Mouse (Mus musculus) stomach, postnatal 0 days (tissue): ENCODE measurements around the gene Ctnna3. TPM values are rescaled to one million over a fixed set of nuclear protein-coding genes. Genes with fewer than 3 reads are reported as not detected.

ENCODE experiments used
- ATAC-seq: fragments of 200-750 bp; cut with Nextera tagmentation; 2 replicates; pipeline ENCODE4 v1.8.0; 2017; ENCODE audit not compliant: low FRiP score, low TSS enrichment
- DNase-seq: peaks from one replicate; pipeline ENCODE4 v3.0.0-alpha.2; 2016; ENCODE audit warnings: low spot score
- H3K27ac ChIP-seq: fragments of 300-500 bp; sonication (generic); replicated peaks from 2 replicates; pipeline ENCODE4 v1.5.1; 2014; ENCODE audit warnings: mild to moderate bottlenecking, control low read depth
- H3K27me3 ChIP-seq: fragments of 300-500 bp; sonication (generic); 2 replicates; pipeline ENCODE4 v1.6.1; 2014; ENCODE audit warnings: low read length; ENCODE audit not compliant: control insufficient read depth, insufficient read depth
- H3K36me3 ChIP-seq: fragments of 300-500 bp; sonication (generic); 2 replicates; pipeline ENCODE4 v1.6.1; 2014; ENCODE audit warnings: low read length, mixed read lengths; ENCODE audit not compliant: control insufficient read depth, insufficient read depth
- H3K4me1 ChIP-seq: fragments of 300-500 bp; sonication (generic); replicated peaks from 2 replicates; pipeline ENCODE4 v1.6.1; 2014; ENCODE audit warnings: antibody characterized with exemption; ENCODE audit not compliant: control insufficient read depth, insufficient read depth
- H3K4me2 ChIP-seq: fragments of 300-500 bp; sonication (generic); replicated peaks from 2 replicates; pipeline ENCODE4 v1.6.1; 2014; ENCODE audit warnings: low read depth, mild to moderate bottlenecking, control low read depth, moderate library complexity
- H3K4me3 ChIP-seq: fragments of 300-500 bp; sonication (generic); 2 replicates; pipeline ENCODE4 v1.5.1; 2014; ENCODE audit warnings: low read depth, low read length, control low read depth
- H3K9ac ChIP-seq: fragments of 300-500 bp; sonication (generic); 2 replicates; pipeline ENCODE4 v1.6.1; 2014; ENCODE audit warnings: mild to moderate bottlenecking, low read length, control low read depth, mixed read lengths
- H3K9me3 ChIP-seq: fragments of 300-500 bp; sonication (generic); 2 replicates; pipeline ENCODE4 v1.6.1; 2016; ENCODE audit warnings: low read length; ENCODE audit not compliant: control insufficient read depth
- CTCF ChIP-seq: IDR thresholded peaks from 2 replicates; pipeline ENCODE4 v1.5.1; 2016; ENCODE audit warnings: antibody characterized with exemption, low read depth, mild to moderate bottlenecking, moderate library complexity
- EP300 ChIP-seq: optimal IDR thresholded peaks from 2 replicates; pipeline ENCODE3; 2016; ENCODE audit warnings: antibody characterized with exemption
- WGBS: fragments of 180-500 bp; shearing (Covaris S2); extraction: QIAGEN DNeasy Blood & Tissue Kit; methylation state at CpG from one replicate; pipeline ENCODE4 v1.1.7; 2014; 5-methylcytosine and 5-hydroxymethylcytosine counted together
- polyA plus RNA-seq: library from polyadenylated mRNA; unstranded; fragments of >200 nt; fragmentation: Nextera tagmentation; extraction: Ambion mirVana; gene quantifications from 2 replicates; pipeline ENCODE4 v1.2.1, GENCODE M21; 2015

Ctnna3 gene
- polyA plus RNA-seq, 1 experiment from 2014 or later = 0.27 TPM

DNA sequence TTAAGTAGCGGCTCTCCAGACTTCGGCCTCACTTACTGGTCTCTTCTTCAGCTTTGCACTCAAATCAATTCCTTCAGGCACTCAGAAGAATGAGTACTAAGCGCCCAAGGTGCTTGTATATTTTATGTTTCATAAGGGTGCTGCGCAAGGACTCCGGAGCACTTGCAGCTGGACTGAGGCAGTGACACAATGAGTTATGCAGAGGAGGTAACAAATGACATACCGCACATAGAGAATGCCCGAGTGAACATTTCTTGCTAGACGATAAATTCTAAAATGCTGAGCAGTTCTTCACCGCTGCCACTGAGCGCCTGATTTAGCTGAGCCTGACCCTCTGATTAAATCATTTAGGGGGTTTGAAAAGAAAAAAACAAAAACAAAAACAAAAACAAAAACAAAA is 342.2 kb downstream of the Ctnna3 start:
- no peaks in the 10 kb centered on the region for H3K36me3 ChIP-seq
- 82% methylated on average over 10 of the region's 10 CpGs for WGBS
- H3K9me3 ChIP-seq = no peaks in the 10 kb centered on the region
- H3K4me2 ChIP-seq = no peak overlapping the region
- H3K27ac ChIP-seq = no peak overlapping the region
- H3K4me3 ChIP-seq = no peak overlapping the region
- H3K4me1 ChIP-seq = no peaks in the 10 kb centered on the region
- TF ChIP-seq EP300 (no peak), CTCF (no peak)
- no peak for DNase-seq
- no peaks in the 10 kb centered on the region for H3K27me3 ChIP-seq
- no peak for ATAC-seq
- no peak overlapping the region for H3K9ac ChIP-seq

DNA sequence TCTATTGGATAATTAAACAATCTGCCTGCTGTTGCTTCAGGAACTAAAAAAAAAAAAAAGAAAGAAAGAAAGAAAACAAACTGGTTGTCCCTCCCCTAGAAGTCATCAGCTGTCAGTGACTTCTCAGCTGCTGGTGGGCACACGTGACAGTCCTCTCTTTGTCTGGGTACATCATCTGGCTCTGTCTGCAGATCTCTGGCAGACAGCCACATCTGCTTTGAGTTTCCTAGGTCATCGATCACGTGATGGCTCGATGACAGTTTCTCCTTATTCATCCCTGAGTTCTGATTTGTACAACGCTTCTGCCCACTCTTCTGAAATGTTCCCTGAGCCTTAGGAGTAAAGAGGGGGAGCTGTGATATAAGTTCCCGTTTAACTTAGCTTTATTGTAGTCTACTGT is 352.1 kb downstream of the Ctnna3 start:
- no peak for ATAC-seq
- Histone ChIP-seq H3K4me2 (no peak overlapping the region), H3K27me3 (no peaks in the 10 kb centered on the region), H3K4me1 (no peaks in the 10 kb centered on the region), H3K36me3 (no peaks in the 10 kb centered on the region), H3K4me3 (no peak overlapping the region), H3K9me3 (no peaks in the 10 kb centered on the region), H3K27ac (no peak overlapping the region), H3K9ac (no peak overlapping the region)
- no peak for DNase-seq
- 76% methylated on average over 6 of the region's 6 CpGs for WGBS
- TF ChIP-seq CTCF = no peak
- TF ChIP-seq EP300 = no peak

DNA sequence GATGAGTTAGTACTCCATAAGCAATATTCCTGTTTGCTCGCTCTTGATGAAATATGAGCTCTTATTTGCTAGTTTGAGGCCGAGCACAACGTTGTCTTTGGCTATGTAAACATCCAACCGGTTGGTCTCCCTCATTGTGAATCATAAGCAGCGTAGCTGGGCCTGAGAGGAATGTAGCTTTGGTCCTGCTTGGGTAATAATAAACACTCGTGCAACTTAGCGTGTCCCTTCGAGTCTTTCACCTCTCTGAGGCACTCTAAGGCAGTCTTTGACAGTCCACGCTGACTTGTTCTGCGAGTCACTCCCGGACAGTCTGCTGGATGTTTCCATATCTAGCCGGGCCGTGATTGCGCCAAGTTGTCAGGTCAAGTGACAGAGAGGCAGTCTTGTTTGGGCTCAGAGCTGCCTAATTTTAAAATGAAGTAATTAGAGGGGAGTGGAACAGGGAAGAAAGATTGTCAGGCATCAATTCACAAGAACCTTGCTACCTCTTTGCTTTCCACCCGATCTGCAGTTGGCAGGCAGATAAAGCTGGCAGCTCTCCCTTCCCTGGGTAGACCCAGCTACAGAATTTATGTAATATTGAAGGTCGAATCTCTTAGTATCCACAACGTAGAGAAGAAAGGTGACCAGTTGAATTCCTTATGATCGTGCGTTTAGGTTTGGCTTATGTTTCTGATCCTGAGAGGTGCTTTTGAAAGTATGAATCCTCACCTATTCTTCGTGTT is 355.1 kb downstream of the Ctnna3 start:
- Histone ChIP-seq H3K36me3 (no peaks in the 10 kb centered on the region), H3K4me2 (no peak overlapping the region), H3K4me3 (no peak overlapping the region), H3K9ac (no peak overlapping the region), H3K4me1 (no peaks in the 10 kb centered on the region), H3K9me3 (no peaks in the 10 kb centered on the region), H3K27me3 (no peaks in the 10 kb centered on the region), H3K27ac (no peak overlapping the region)
- ATAC-seq = no peak
- DNase-seq = no peak
- no peak for TF ChIP-seq EP300
- no peak for TF ChIP-seq CTCF
- 48% methylated on average over 20 of the region's 20 CpGs for WGBS

- H3K27ac ChIP-seq = no peak overlapping the region
- no peaks in the 10 kb centered on the region for H3K9me3 ChIP-seq
- no peak overlapping the region for H3K4me3 ChIP-seq
- 53% methylated on average over 7 of the region's 7 CpGs for WGBS
- no peak for DNase-seq
- H3K4me2 ChIP-seq = no peak overlapping the region
- no peak for ATAC-seq
- no peaks in the 10 kb centered on the region for H3K27me3 ChIP-seq
- TF ChIP-seq CTCF = no peak
- no peak for TF ChIP-seq EP300
- no peaks in the 10 kb centered on the region for H3K4me1 ChIP-seq
- H3K9ac ChIP-seq = no peak overlapping the region
- H3K36me3 ChIP-seq = no peaks in the 10 kb centered on the region
Measured at GRCm38 (mm10) chr10:63786390-63786789, 356.5 kb downstream of the Ctnna3 start.

DNA sequence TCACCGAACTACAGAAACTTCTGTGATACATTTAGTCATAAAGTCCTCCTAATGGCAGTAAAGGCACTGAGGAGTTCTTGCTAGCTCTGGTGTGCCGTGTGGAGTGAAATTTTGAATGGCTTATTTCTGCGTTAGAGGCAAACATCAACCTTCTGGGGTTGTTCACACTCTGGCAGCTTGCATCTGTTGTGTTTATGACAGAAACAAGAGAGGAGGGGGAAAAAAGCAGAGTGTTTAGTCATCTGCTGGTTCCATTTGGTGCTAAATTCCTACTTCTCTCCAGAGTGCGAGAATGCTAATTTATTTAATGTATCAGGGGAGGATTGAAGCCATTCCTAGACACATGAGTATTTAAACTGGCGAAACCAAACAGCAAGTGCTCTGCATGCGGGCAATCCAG is 374.0 kb downstream of the Ctnna3 start:
- ATAC-seq (no peak), DNase-seq (no peak)
- no peak overlapping the region for H3K9ac ChIP-seq
- no peaks in the 10 kb centered on the region for H3K9me3 ChIP-seq
- no peak overlapping the region for H3K4me2 ChIP-seq
- no peak overlapping the region for H3K4me3 ChIP-seq
- TF ChIP-seq EP300 (no peak), CTCF (no peak)
- H3K27me3 ChIP-seq = no peaks in the 10 kb centered on the region
- H3K27ac ChIP-seq = no peak overlapping the region
- H3K36me3 ChIP-seq = no peaks in the 10 kb centered on the region
- no peaks in the 10 kb centered on the region for H3K4me1 ChIP-seq
- WGBS = 73% methylated on average over 6 of the region's 6 CpGs

DNA sequence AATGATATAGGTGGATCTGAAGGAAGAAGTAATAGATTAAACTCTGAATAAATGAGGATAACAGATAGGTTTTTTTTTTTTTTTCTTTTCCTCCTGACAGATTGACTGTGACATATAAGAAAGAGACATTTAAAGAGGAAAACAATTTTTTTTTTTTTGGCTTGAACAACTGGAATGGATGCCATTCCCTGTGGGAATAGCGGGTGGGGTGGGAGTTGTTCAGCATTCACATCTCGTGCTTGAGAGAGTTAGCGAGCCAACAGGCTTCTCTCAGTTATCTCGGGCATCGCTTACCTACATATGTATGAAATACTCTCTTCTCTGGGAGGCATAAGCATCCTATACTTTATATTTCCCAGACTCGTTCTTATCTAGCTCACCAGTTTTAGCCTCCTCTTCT is 375.7 kb downstream of the Ctnna3 start:
- Histone ChIP-seq H3K36me3 (no peaks in the 10 kb centered on the region), H3K9ac (no peak overlapping the region), H3K9me3 (no peaks in the 10 kb centered on the region), H3K4me1 (no peaks in the 10 kb centered on the region), H3K27me3 (no peaks in the 10 kb centered on the region), H3K4me2 (no peak overlapping the region), H3K4me3 (no peak overlapping the region), H3K27ac (no peak overlapping the region)
- WGBS = 84% methylated on average over 6 of the region's 6 CpGs
- no peak for TF ChIP-seq EP300
- no peak for TF ChIP-seq CTCF
- ATAC-seq (no peak), DNase-seq (no peak)
